Mouse (Mus musculus) thymus, adult 2 months (tissue): ENCODE measurements around the gene Arrdc2. TPM values are rescaled to one million over a fixed set of nuclear protein-coding genes. Genes with fewer than 3 reads are reported as not detected.

Experiments used
- DNase-seq: peaks from one replicate; pipeline ENCODE4 v3.0.0; 2021
- H3K27ac ChIP-seq: fragments of 200-500 bp; 2 replicates; pipeline ENCODE4 v1.5.1; 2012; ENCODE audit warnings: low read length, control low read depth; ENCODE audit not compliant: control insufficient read depth, insufficient read depth
- H3K27me3 ChIP-seq: fragments of 200-500 bp; 2 replicates; pipeline ENCODE4 v1.6.1; 2012; ENCODE audit warnings: mild to moderate bottlenecking, low read length, moderate library complexity, mixed read lengths; ENCODE audit not compliant: control insufficient read depth, insufficient read depth
- H3K36me3 ChIP-seq: fragments of 200-500 bp; 2 replicates; pipeline ENCODE4 v1.6.1; 2012; ENCODE audit warnings: mild to moderate bottlenecking, low read length, moderate library complexity; ENCODE audit not compliant: control insufficient read depth, insufficient read depth
- H3K4me1 ChIP-seq: fragments of 200-500 bp; replicated peaks from 2 replicates; pipeline ENCODE4 v1.6.1; 2012; ENCODE audit warnings: low read length; ENCODE audit not compliant: control insufficient read depth, insufficient read depth
- H3K4me3 ChIP-seq: fragments of 200-500 bp; 2 replicates; pipeline ENCODE4 v1.5.1; 2012; ENCODE audit warnings: mild to moderate bottlenecking, low read length, control low read depth, moderate library complexity; ENCODE audit not compliant: control insufficient read depth, insufficient read depth
- CTCF ChIP-seq: fragments of 200-500 bp; IDR thresholded peaks from 2 replicates; pipeline ENCODE4 v1.5.1; 2012; ENCODE audit warnings: mild to moderate bottlenecking, control low read depth, low read length, moderate library complexity, borderline replicate concordance; ENCODE audit not compliant: control insufficient read depth, poor library complexity, insufficient read depth; ENCODE audit errors: extremely low read depth
- POLR2A ChIP-seq: fragments of 200-500 bp; IDR thresholded peaks from 2 replicates; pipeline ENCODE4 v1.6.1; 2012; ENCODE audit warnings: mild to moderate bottlenecking, low read length, control low read depth, moderate library complexity; ENCODE audit not compliant: control insufficient read depth, poor library complexity, insufficient read depth; ENCODE audit errors: extremely low read depth
- WGBS: fragments of 180-500 bp; shearing (Covaris S2); methylation state at CpG from one replicate; pipeline ENCODE4 v1.1.7; 2018; 5-methylcytosine and 5-hydroxymethylcytosine counted together
- polyA plus RNA-seq: library from polyadenylated mRNA; depleted of rRNA; stranded (reverse); fragments of >200 nt; gene quantifications from 2 replicates; pipeline ENCODE4 v1.2.3, GENCODE M21; 2012

Arrdc2 gene
- polyA plus RNA-seq, 1 experiment: 77.4 TPM

DNA sequence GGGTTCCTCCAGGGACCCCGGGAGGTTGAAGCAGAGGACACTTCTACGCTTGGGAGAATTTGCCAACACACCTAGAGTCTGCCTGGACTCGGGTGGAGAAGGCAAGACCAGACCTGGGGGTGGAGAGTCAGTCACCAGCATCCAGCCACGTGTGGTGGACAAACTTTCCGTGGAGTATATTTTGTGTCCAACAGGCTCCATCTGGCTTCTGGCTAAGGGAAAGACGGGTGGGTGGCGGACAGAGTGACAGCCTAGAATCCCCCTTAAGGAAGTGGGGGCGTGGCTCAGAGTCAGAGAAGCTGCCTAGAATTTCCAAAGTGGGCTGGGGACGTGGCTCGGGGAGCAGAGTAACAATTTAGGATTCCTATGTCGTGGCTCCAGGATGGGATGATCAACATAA, 17.5 kb downstream of the Arrdc2 start:
- Histone ChIP-seq H3K27ac (no peak overlapping the region), H3K4me1 (no peaks in the 10 kb centered on the region; the same call in 1 of the 2 replicates), H3K36me3 (no peaks in the 10 kb centered on the region), H3K27me3 (no peaks in the 10 kb centered on the region), H3K4me3 (no peak overlapping the region)
- 70% methylated on average over 11 of the region's 11 CpGs for WGBS
- no peak for DNase-seq
- TF ChIP-seq POLR2A: no peak
- TF ChIP-seq CTCF: no peak

DNA sequence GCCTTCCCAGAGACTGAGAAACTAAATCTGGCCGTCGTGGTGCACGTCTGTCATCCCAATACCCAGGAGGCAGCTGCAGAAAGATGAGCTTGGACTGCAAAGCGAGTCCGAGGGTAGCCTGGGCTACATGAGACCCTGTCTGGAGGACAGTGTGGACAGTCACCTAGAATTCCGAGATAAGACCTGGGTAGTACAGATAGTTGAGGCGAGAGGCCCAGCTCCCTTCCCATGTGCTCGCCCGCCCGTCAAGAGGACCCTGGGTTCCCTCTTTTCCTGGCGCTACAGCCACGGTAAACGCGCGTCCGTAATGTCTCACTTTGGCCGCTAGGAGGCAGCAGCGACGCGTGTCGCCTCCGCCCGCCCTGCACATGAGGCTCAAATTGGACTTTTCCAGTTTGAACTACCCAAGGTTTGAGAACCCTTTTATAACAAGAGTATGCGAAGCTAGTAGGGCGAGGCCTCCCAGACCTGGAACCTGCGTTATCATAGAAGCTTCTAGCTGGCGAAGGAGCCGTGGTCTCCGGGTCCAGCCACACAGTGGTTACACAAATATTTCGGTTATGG, 18.0 kb downstream of the Arrdc2 start:
- DNase-seq: peak; percentile 70

GRCm38 (mm10) chr8:70820101-70820935, 19.2 kb downstream of the Arrdc2 start:
- 90% methylated on average over 31 of the region's 31 CpGs for WGBS
- no peaks in the 10 kb centered on the region for H3K27me3 ChIP-seq
- no peak overlapping the region for H3K27ac ChIP-seq
- H3K4me1 ChIP-seq: no peaks in the 10 kb centered on the region; the same call in 1 of the 2 replicates
- no peak overlapping the region for H3K4me3 ChIP-seq
- DNase-seq: no peak
- H3K36me3 ChIP-seq: no peaks in the 10 kb centered on the region
- TF ChIP-seq POLR2A (no peak), CTCF (no peak)

More for the DNA sequence above, 18.0 kb downstream of the Arrdc2 start:
- Histone ChIP-seq H3K4me1 (no peaks in the 10 kb centered on the region; the same call in 1 of the 2 replicates), H3K36me3 (no peaks in the 10 kb centered on the region), H3K27ac (no peak overlapping the region), H3K4me3 (no peak overlapping the region), H3K27me3 (no peaks in the 10 kb centered on the region)
- WGBS: 25% methylated on average over 30 of the region's 30 CpGs
- TF ChIP-seq POLR2A (no peak), CTCF (peak; percentile 99)

GRCm38 (mm10) chr8:70816679-70817078, 22.8 kb downstream of the Arrdc2 start:
- Histone ChIP-seq H3K27ac (no peak overlapping the region), H3K36me3 (0 out of 2 replicates have a peak, but pooled peaks cover 3% of the 10 kb centered on the region), H3K4me1 (peaks cover 8% of the 10 kb centered on the region), H3K4me3 (no peak overlapping the region), H3K27me3 (no peaks in the 10 kb centered on the region)
- TF ChIP-seq CTCF: no peak
- TF ChIP-seq POLR2A: no peak
- DNase-seq: no peak
- WGBS: 82% methylated on average over 30 of the region's 30 CpGs

- 90% methylated on average over 4 of the region's 4 CpGs for WGBS
- Histone ChIP-seq H3K4me3 (no peak overlapping the region), H3K36me3 (0 out of 2 replicates have a peak, but pooled peaks cover 3% of the 10 kb centered on the region), H3K27me3 (no peaks in the 10 kb centered on the region), H3K4me1 (peaks cover 44% of the 10 kb centered on the region), H3K27ac (no peak overlapping the region)
- DNase-seq: no peak
- TF ChIP-seq CTCF: no peak
- TF ChIP-seq POLR2A: no peak
Measured at GRCm38 (mm10) chr8:70812885-70813284, 26.6 kb downstream of the Arrdc2 start.

DNA sequence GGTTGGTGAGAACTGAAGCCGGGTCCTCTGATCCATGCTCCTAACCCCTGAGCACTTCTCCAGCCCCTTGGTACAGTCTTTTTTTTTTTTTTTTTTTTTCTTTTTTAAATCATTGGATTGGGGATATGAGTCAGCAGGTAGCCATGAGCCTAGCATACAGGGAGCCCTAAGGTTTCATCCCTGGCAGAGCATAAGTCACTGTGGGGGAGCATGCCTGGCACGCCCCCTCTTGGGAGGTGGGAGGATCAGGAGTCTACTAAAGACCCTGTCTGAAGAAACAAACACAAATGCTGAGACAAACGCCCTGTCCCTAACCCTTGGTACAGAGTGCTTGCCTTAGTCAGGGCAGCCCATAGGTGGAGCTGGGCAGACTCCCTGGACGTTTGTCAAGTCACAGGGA, 27.5 kb downstream of the Arrdc2 start:
- 73% methylated on average over 4 of the region's 4 CpGs for WGBS
- Histone ChIP-seq H3K4me3 (no peak overlapping the region), H3K4me1 (peaks cover 52% of the 10 kb centered on the region)

More for the DNA sequence above, 27.5 kb downstream of the Arrdc2 start:
- no peak for TF ChIP-seq CTCF
- DNase-seq: no peak
- no peaks in the 10 kb centered on the region for H3K27me3 ChIP-seq
- no peak overlapping the region for H3K27ac ChIP-seq
- 0 out of 2 replicates have a peak, but pooled peaks cover 3% of the 10 kb centered on the region for H3K36me3 ChIP-seq
